ENCODE assay signal across 16 mouse cellular contexts in the genomic region with DNA sequence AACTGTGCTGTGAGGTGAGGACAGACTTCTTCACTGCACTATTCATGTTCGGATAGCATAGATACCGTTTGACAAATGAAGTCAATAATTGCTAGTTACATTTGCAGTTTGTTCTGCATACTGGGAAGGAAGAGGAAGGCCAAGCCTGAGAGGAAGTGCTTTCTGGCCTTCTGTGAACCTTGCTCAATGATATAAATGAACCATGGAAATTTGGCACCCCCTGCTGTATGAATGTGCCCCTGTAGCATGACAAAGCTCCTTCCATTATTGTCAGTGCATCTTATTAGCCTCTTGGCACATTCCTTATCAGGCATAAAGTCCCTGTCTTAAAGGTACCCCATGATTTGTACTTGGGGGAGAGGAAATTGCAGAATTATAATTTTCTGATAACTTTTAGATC.
"Had no signal": no experiment of that assay in that cellular context is flagged by ENCODE, and none has a peak within 500 bp of the region (broad histone marks: within the 10 kb centered on the region; RNA-seq: fewer than 3 reads in every experiment).

No protein-coding gene starts in this region.

- H3K4me2 ChIP-seq: limb, embryonic 13.5 days; midbrain, embryonic 12.5 days; stomach, embryonic 15.5 days had no signal

- H3K27me3 ChIP-seq: limb, embryonic 13.5 days; megakaryocyte, embryonic 14.5 days; midbrain, embryonic 12.5 days; stomach, embryonic 15.5 days had no signal

- H3K9me3 ChIP-seq: megakaryocyte, embryonic 14.5 days; stomach, embryonic 15.5 days had no signal

- H3K4me3 ChIP-seq: layer of hippocampus, adult 2 months; limb, embryonic 13.5 days; megakaryocyte, embryonic 14.5 days; midbrain, embryonic 12.5 days; stomach, embryonic 15.5 days had no signal

- H3K9ac ChIP-seq: limb, embryonic 13.5 days; liver, embryonic 14.5 days; midbrain, embryonic 12.5 days; stomach, embryonic 15.5 days had no signal

- H3K36me3 ChIP-seq: limb, embryonic 13.5 days; midbrain, embryonic 12.5 days; stomach, embryonic 15.5 days had no signal

- H3K4me1 ChIP-seq: limb, embryonic 13.5 days; megakaryocyte, embryonic 14.5 days; midbrain, embryonic 12.5 days; stomach, embryonic 15.5 days had no signal

- ATAC-seq: intestine, postnatal 0 days; lung, postnatal 0 days; midbrain, embryonic 16.5 days had no signal

- H3K27ac ChIP-seq: layer of hippocampus, adult 2 months; limb, embryonic 13.5 days; liver, embryonic 14.5 days; midbrain, embryonic 12.5 days; stomach, embryonic 15.5 days had no signal

- DNase-seq: kidney, postnatal 10 days; kidney, postnatal 4 days; left cerebral cortex, postnatal 4 days; lung, adult 18-20 months; lung, postnatal 36 days; right cerebral cortex, adult 18-20 months; right cerebral cortex, postnatal 25 days had no signal
